Mouse (Mus musculus): Measurements from ENCODE around the gene Adgrb3. TPM values are rescaled to one million over a fixed set of nuclear protein-coding genes. Genes with fewer than 3 reads are reported as not detected.
"Not testable (repeated sequence)": the region's sequence is repeated elsewhere in the genome, so short reads cannot be mapped to it uniquely, and the experiment has no call there.

Gene Adgrb3
- polyA plus RNA-seq, 3 experiments from 2014 or later = 0.12 to 0.23 (median 0.15) TPM

- no peak for ATAC-seq
These were observed 99.7 kb downstream of the Adgrb3 start for GRCm38 (mm10) chr1:25729844-25730243.

GRCm38 (mm10) chr1:25711474-25711873, 118.0 kb downstream of the Adgrb3 start:
- no peak for ATAC-seq

- no peak for ATAC-seq
These were observed 123.2 kb downstream of the Adgrb3 start for GRCm38 (mm10) chr1:25706299-25706698.

- ATAC-seq = no peak
These were observed 130.7 kb downstream of the Adgrb3 start for GRCm38 (mm10) chr1:25698702-25699250.

GRCm38 (mm10) chr1:25697179-25697578, 132.3 kb downstream of the Adgrb3 start:
- ATAC-seq = no peak

GRCm38 (mm10) chr1:25696771-25697170, 132.7 kb downstream of the Adgrb3 start:
- no peak for ATAC-seq

GRCm38 (mm10) chr1:25682118-25682517, 147.4 kb downstream of the Adgrb3 start:
- no peak for ATAC-seq

- no peak for ATAC-seq
These were observed 149.9 kb downstream of the Adgrb3 start for GRCm38 (mm10) chr1:25679656-25680055.

GRCm38 (mm10) chr1:25652717-25653116, 176.8 kb downstream of the Adgrb3 start:
- no peak for ATAC-seq

- no peak for ATAC-seq
These were observed 185.3 kb downstream of the Adgrb3 start for GRCm38 (mm10) chr1:25644256-25644655.

GRCm38 (mm10) chr1:25621458-25621857, 208.0 kb downstream of the Adgrb3 start:
- no peak for ATAC-seq

GRCm38 (mm10) chr1:25616954-25617353, 212.6 kb downstream of the Adgrb3 start:
- ATAC-seq = no peak

GRCm38 (mm10) chr1:25610776-25611175, 218.7 kb downstream of the Adgrb3 start:
- ATAC-seq = not testable (repeated sequence)

- ATAC-seq = no peak
These were observed 230.6 kb downstream of the Adgrb3 start for GRCm38 (mm10) chr1:25598941-25599340.

- ATAC-seq = no peak
These were observed 240.9 kb downstream of the Adgrb3 start for GRCm38 (mm10) chr1:25588568-25589118.

GRCm38 (mm10) chr1:25581698-25582097, 247.8 kb downstream of the Adgrb3 start:
- ATAC-seq = no peak

- ATAC-seq = no peak
These were observed 251.7 kb downstream of the Adgrb3 start for GRCm38 (mm10) chr1:25577836-25578235.

GRCm38 (mm10) chr1:25576598-25576997, 252.9 kb downstream of the Adgrb3 start:
- ATAC-seq = no peak

GRCm38 (mm10) chr1:25568096-25568495, 261.4 kb downstream of the Adgrb3 start:
- ATAC-seq = no peak

- no peak for ATAC-seq
These were observed 283.4 kb downstream of the Adgrb3 start for GRCm38 (mm10) chr1:25546072-25546471.

- ATAC-seq = no peak
These were observed 285.6 kb downstream of the Adgrb3 start for GRCm38 (mm10) chr1:25543915-25544314.

- ATAC-seq = no peak
These were observed 286.6 kb downstream of the Adgrb3 start for GRCm38 (mm10) chr1:25542891-25543290.

- no peak for ATAC-seq
These were observed 302.5 kb downstream of the Adgrb3 start for GRCm38 (mm10) chr1:25526976-25527375.

- ATAC-seq = peak; percentile 35
These were observed 319.0 kb downstream of the Adgrb3 start for GRCm38 (mm10) chr1:25510321-25511055.
